25 mouse cellular contexts compared by ENCODE assay signal in genomic region chr17:28600780-28601179, GRCm38 (mm10). TPM values are rescaled to one million over a fixed set of nuclear protein-coding genes. Genes with fewer than 3 reads are reported as not detected.
DNase-seq lines count a peak whose midpoint lies in the region; ATAC-seq lines count a peak whose summit lies in the region.
"Had no signal": no experiment of that assay in that cellular context is flagged by ENCODE, and none has a peak within 500 bp of the region (broad histone marks: within the 10 kb centered on the region; RNA-seq: fewer than 3 reads in every experiment).

No protein-coding gene starts in this region.

- no peak for ATAC-seq in CD4-positive, CD25-positive, alpha-beta regulatory T cell, adult 4 months
- peak; percentile 52 for ATAC-seq in activated CD4-positive, CD25-positive, alpha-beta regulatory T cell, adult 4 months
- ATAC-seq in frontal cortex, adult (ENCODE audit: low TSS enrichment): no peak
- ATAC-seq: forebrain, embryonic 13.5 days; forebrain, embryonic 15.5 days; forebrain, postnatal 0 days had no signal

- DNase-seq in CD4-positive, CD25-positive, alpha-beta regulatory T cell, adult 2 months (ENCODE audit: low read depth, low spot score): peak; percentile 26
- peak; percentile 55 for DNase-seq in naive thymus-derived CD4-positive, alpha-beta T cell, adult 2 months (ENCODE audit: low read depth)
- no peak for DNase-seq in right cerebral cortex, adult 2 months (ENCODE audit: low spot score in 2 of 2)
- DNase-seq: adrenal gland, adult 2 months; adrenal gland, postnatal 10 days; adrenal gland, postnatal 25 days; B cell, adult 2 months; cerebellum, adult 11 months; cerebellum, adult 18-20 months; cerebellum, adult 8-10 months; cerebellum, adult 9-11 months; cerebellum, postnatal 14 days; forebrain, postnatal 0 days had no signal

RNA-seq across cellular contexts. Expression of gene Srpk1, which starts 21.7 kb away (rescaled TPM):
- 100 to 1,000 TPM; 204 to 234 TPM for polyA plus RNA-seq in CD4-positive, CD25-positive, alpha-beta regulatory T cell, adult 4 months (2017; shearing (Covaris generic))
- 100 to 1,000 TPM; 204 to 207 TPM for polyA plus RNA-seq in activated CD4-positive, CD25-positive, alpha-beta regulatory T cell, adult 4 months (2017; shearing (Covaris generic))

RNA-seq across cellular contexts. Expression of gene Lhfpl5, which starts 25.3 kb away (rescaled TPM):
- 1 to 10 TPM; 1.1 to 1.3 TPM for polyA plus RNA-seq in CD4-positive, CD25-positive, alpha-beta regulatory T cell, adult 4 months (2017; shearing (Covaris generic))
- 1 to 10 TPM in 1 of 2 experiments, under 1 TPM in 1; 0.64 to 1.7 TPM for polyA plus RNA-seq in activated CD4-positive, CD25-positive, alpha-beta regulatory T cell, adult 4 months (2017; shearing (Covaris generic))

RNA-seq across cellular contexts. Expression of gene Clps, which starts 40.2 kb away (rescaled TPM):
- polyA plus RNA-seq in CD4-positive, CD25-positive, alpha-beta regulatory T cell, adult 4 months (2017; shearing (Covaris generic)): not detected
- polyA plus RNA-seq in activated CD4-positive, CD25-positive, alpha-beta regulatory T cell, adult 4 months (2017; shearing (Covaris generic)): not detected
- polyA plus RNA-seq: brain, embryonic 14.5 days; cortical plate, adult 2 months; embryonic facial prominence, embryonic 10.5 days; embryonic facial prominence, embryonic 12.5 days; embryonic facial prominence, embryonic 14.5 days; forebrain, embryonic 11.5 days; forebrain, embryonic 15.5 days; forebrain, postnatal 0 days had no signal

RNA-seq across cellular contexts. Expression of gene Clpsl2, which starts 51.6 kb away (rescaled TPM):
- not detected for polyA plus RNA-seq in CD4-positive, CD25-positive, alpha-beta regulatory T cell, adult 4 months (2017; shearing (Covaris generic))
- polyA plus RNA-seq in activated CD4-positive, CD25-positive, alpha-beta regulatory T cell, adult 4 months (2017; shearing (Covaris generic)): not detected
- polyA plus RNA-seq: adrenal gland, adult 2 months; cortical plate, adult 2 months; embryonic facial prominence, embryonic 10.5 days; embryonic facial prominence, embryonic 12.5 days; embryonic facial prominence, embryonic 14.5 days; forebrain, embryonic 11.5 days; forebrain, embryonic 13.5 days; forebrain, embryonic 15.5 days; forebrain, postnatal 0 days; frontal cortex, adult 2 months had no signal

Comparison
In these comparisons a context has a peak if more than half of its experiments do, and no peak if none do; other contexts are left out.
1. DNase-seq: peak in CD4-positive, CD25-positive, alpha-beta regulatory T cell, adult 2 months (single experiment) and naive thymus-derived CD4-positive, alpha-beta T cell, adult 2 months (single experiment); none in right cerebral cortex, adult 2 months (0 of 2).